Mouse (Mus musculus) stomach, embryonic 16.5 days (tissue): Measurements from ENCODE around the gene Alox5ap. TPM values are rescaled to one million over a fixed set of nuclear protein-coding genes. Genes with fewer than 3 reads are reported as not detected.

Source experiments
- ATAC-seq: fragments of 200-750 bp; cut with Nextera tagmentation; 2 replicates; pipeline ENCODE4 v1.8.0; 2017; ENCODE audit warnings: moderate number of reproducible peaks, moderate TSS enrichment; ENCODE audit not compliant: insufficient read depth, low FRiP score
- H3K27ac ChIP-seq: fragments of 300-500 bp; sonication (generic); 2 replicates; pipeline ENCODE4 v1.5.1; 2014; ENCODE audit warnings: low read length
- H3K27me3 ChIP-seq: fragments of 300-500 bp; sonication (generic); 2 replicates; pipeline ENCODE4 v1.6.1; 2014; ENCODE audit warnings: low read length, control low read depth, mixed read lengths; ENCODE audit not compliant: control insufficient read depth, insufficient read depth
- H3K36me3 ChIP-seq: fragments of 300-500 bp; sonication (generic); 2 replicates; pipeline ENCODE4 v1.6.1; 2014; ENCODE audit warnings: low read length; ENCODE audit not compliant: control insufficient read depth, insufficient read depth
- H3K4me1 ChIP-seq: fragments of 300-500 bp; sonication (generic); 2 replicates; pipeline ENCODE4 v1.6.1; 2014; ENCODE audit warnings: low read length, control low read depth, mixed read lengths; ENCODE audit not compliant: control insufficient read depth, insufficient read depth
- H3K4me2 ChIP-seq: fragments of 300-500 bp; sonication (generic); 2 replicates; pipeline ENCODE4 v1.6.1; 2014; ENCODE audit warnings: low read depth, low read length, mixed read lengths
- H3K4me3 ChIP-seq: fragments of 300-500 bp; sonication (generic); replicated peaks from 2 replicates; pipeline ENCODE4 v1.5.1; 2014; ENCODE audit warnings: mild to moderate bottlenecking, low read length
- H3K9ac ChIP-seq: fragments of 300-500 bp; sonication (generic); 2 replicates; pipeline ENCODE4 v1.6.1; 2014; ENCODE audit warnings: low read length
- H3K9me3 ChIP-seq: fragments of 300-500 bp; sonication (generic); replicated peaks from 2 replicates; pipeline ENCODE4 v1.6.1; 2016; ENCODE audit warnings: low read length, control low read depth; ENCODE audit not compliant: control insufficient read depth
- WGBS: fragments of 180-500 bp; shearing (Covaris S2); extraction: QIAGEN DNeasy Blood & Tissue Kit; methylation state at CpG from one replicate; pipeline ENCODE4 v1.1.7; 2014; 5-methylcytosine and 5-hydroxymethylcytosine counted together
- polyA plus RNA-seq: library from polyadenylated mRNA; unstranded; fragments of >200 nt; fragmentation: Nextera tagmentation; extraction: Ambion mirVana; gene quantifications from 2 replicates; pipeline ENCODE4 v1.2.1, GENCODE M21; 2015

Gene Alox5ap
- polyA plus RNA-seq, 1 experiment from 2014 or later: 32.8 TPM

DNA sequence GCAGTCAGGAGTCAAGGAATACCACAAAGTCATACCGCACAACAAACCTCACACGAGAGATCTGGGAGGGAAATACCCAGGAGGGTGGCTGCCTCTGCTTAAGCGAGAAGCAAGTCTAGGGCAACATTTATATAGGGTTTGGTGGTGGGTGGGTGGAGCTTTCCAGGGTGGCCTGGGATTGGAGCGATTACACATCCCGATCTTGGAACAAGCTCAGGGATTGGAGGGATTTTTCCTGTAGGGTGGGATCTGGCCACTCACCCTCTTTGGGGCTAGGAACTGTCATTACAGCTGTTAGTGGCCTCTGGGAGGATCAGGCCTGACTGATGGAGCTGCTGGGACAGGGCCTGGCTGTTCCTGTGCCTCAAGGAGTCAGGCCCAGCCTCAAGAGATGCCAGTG is 26.7 kb downstream of the Alox5ap start:
- WGBS: 87% methylated on average over 5 of the region's 5 CpGs

DNA sequence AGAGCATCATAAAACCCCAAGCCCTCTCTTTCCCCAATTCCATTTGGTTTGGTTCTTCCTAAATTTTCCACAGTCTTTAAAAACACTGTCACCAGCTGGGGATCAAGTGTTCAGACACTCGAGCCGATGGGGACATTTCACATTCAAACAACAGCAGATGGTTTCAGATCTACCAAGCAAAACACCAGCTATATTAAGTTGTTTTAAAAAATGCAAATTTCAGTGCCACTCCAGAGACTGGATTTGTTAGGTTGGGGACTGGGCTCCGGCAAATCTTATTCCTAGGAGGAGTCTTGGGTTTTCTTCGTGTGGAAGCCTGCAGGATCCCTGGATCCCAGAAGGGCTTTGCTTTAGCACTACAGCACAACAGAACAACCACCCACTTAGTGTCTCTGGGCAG is 28.5 kb downstream of the Alox5ap start:
- WGBS: 75% methylated on average over 4 of the region's 4 CpGs
- ATAC-seq: no peak
- no peak overlapping the region for H3K4me2 ChIP-seq

More for the DNA sequence above, 26.7 kb downstream of the Alox5ap start:
- H3K4me2 ChIP-seq: no peak overlapping the region
- no peak overlapping the region for H3K4me3 ChIP-seq
- H3K27ac ChIP-seq: no peak overlapping the region
- no peaks in the 10 kb centered on the region for H3K27me3 ChIP-seq
- no peak overlapping the region for H3K9ac ChIP-seq
- H3K36me3 ChIP-seq: no peaks in the 10 kb centered on the region
- H3K9me3 ChIP-seq: no peaks in the 10 kb centered on the region
- H3K4me1 ChIP-seq: no peaks in the 10 kb centered on the region
- no peak for ATAC-seq

DNA sequence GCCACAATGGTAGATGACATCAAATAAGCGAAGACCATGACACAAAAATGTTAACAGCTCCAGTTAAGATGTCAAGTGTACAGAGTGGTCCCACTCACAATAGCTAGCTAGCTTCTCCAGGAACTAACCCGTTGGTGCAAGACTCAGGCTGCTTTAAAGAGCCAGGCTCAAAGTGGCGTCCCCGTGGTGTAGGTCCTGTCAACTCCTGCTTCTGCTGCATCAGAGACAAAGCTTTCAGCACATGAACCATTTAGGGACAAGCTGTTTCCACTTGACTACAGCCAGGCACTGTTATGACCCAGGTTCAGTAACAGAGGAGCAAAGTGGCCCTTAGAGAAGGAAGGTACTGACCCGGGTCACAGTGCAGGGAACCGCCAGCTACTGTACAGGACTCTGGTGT is 32.2 kb downstream of the Alox5ap start:
- no peak for ATAC-seq
- no peaks in the 10 kb centered on the region for H3K27me3 ChIP-seq
- H3K4me2 ChIP-seq: no peak overlapping the region
- 0 out of 2 replicates have a peak, but pooled peaks cover 3% of the 10 kb centered on the region for H3K9me3 ChIP-seq
- no peaks in the 10 kb centered on the region for H3K4me1 ChIP-seq
- WGBS: 95% methylated on average over 6 of the region's 6 CpGs
- no peak overlapping the region for H3K4me3 ChIP-seq
- no peaks in the 10 kb centered on the region for H3K36me3 ChIP-seq
- no peak overlapping the region for H3K27ac ChIP-seq
- no peak overlapping the region for H3K9ac ChIP-seq

More for the DNA sequence above, 28.5 kb downstream of the Alox5ap start:
- no peaks in the 10 kb centered on the region for H3K4me1 ChIP-seq
- no peak overlapping the region for H3K9ac ChIP-seq
- no peak overlapping the region for H3K4me3 ChIP-seq
- no peaks in the 10 kb centered on the region for H3K27me3 ChIP-seq
- H3K27ac ChIP-seq: no peak overlapping the region
- H3K9me3 ChIP-seq: 0 out of 2 replicates have a peak, but pooled peaks cover 3% of the 10 kb centered on the region
- no peaks in the 10 kb centered on the region for H3K36me3 ChIP-seq

DNA sequence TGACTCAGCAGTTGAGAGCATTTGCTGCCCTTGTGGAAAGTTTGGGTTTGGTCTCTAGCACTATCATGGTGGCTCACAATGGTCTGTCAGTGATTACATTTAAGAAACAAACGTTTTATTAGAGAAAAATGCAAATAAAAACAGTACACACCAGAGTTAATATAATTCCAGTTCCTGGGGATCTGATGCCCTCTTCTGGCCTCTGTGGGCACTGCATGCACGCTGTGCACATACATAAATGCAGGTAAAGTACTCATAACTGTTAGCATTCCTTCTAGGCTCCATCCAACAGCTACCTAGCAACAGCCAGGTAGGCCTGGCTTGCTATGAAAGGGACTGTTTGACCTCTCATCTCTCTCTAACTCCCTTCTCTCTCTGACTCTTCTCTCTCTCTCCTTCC is 32.9 kb downstream of the Alox5ap start:
- Histone ChIP-seq H3K9ac (no peak overlapping the region), H3K4me3 (no peak overlapping the region), H3K4me2 (no peak overlapping the region), H3K4me1 (no peaks in the 10 kb centered on the region), H3K36me3 (no peaks in the 10 kb centered on the region), H3K27me3 (no peaks in the 10 kb centered on the region), H3K9me3 (0 out of 2 replicates have a peak, but pooled peaks cover 3% of the 10 kb centered on the region), H3K27ac (no peak overlapping the region)
- no peak for ATAC-seq
- WGBS: 64% methylated on average over 2 of the region's 2 CpGs

DNA sequence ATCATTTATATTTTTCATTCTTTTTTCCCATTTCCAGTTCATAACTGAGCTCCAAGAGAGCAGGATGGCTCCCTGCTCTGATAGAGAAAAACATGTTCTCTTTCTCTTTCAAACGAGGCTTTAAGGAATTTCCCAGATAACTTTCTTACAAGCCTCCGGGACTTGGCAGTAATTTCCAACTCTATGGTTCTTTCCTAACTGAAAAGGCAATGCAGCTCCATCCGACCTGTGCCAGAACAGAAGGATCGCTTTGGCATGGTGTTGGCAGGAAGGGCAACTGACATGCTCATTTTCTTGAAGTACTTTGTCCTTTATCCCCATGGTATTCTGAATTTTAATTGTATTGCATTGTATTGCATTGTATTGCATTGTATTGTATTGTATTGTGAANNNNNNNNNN is 33.7 kb downstream of the Alox5ap start:
- ATAC-seq: no peak
- 68% methylated on average over 4 of the region's 4 CpGs for WGBS
- no peaks in the 10 kb centered on the region for H3K36me3 ChIP-seq
- H3K27me3 ChIP-seq: no peaks in the 10 kb centered on the region
- H3K4me2 ChIP-seq: no peak overlapping the region
- H3K4me3 ChIP-seq: no peak overlapping the region
- no peak overlapping the region for H3K27ac ChIP-seq
- no peak overlapping the region for H3K9ac ChIP-seq
- 0 out of 2 replicates have a peak, but pooled peaks cover 3% of the 10 kb centered on the region for H3K9me3 ChIP-seq
- no peaks in the 10 kb centered on the region for H3K4me1 ChIP-seq

DNA sequence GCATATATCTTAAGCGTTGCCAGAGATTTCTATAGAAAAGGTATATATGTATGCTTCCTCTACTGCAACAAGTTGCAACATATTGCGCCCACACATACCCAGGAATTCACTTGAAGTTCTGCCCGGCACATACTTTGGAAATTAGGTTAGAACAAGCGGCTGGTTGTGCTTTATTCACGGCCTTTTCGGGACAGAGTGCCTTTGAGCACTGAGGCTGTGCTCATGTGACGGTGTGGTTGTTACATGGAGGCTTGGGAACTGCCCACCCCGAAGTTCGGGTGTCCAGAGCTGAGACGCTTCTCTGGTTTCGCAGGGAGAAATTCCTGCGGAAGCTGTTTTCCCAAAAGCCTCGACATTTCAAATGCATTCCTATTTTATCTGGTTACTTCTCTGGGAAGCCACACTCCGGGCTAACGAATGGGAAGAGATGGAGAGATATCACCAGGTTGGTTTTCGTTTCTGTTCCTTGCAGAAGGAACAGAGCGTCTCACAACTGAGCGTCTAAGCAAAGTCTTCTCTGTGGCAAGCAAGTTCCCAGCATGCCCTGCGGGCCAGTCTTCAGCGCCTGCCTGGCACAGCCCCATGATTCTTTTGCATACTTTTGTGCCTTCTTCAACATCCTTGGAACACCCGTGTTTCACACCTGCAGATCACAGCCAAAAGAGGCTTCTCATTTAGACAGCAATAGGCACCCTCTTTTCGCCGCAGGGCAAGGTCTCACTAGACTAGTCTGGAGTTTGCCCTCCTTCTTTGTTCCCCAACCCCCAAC is 48.5 kb downstream of the Alox5ap start:
- no peak for ATAC-seq
- no peaks in the 10 kb centered on the region for H3K27me3 ChIP-seq
- 0 out of 2 replicates have a peak, but pooled peaks cover 3% of the 10 kb centered on the region for H3K9me3 ChIP-seq
- 35% methylated on average over 23 of the region's 23 CpGs for WGBS
- peak overlapping the region; percentile 34 for H3K9ac ChIP-seq
- peak overlapping the region; percentile 38 for H3K4me2 ChIP-seq
- H3K36me3 ChIP-seq: no peaks in the 10 kb centered on the region
- H3K4me3 ChIP-seq: peak overlapping the region; percentile 27
- H3K4me1 ChIP-seq: no peaks in the 10 kb centered on the region
- H3K27ac ChIP-seq: peak overlapping the region; percentile 69

DNA sequence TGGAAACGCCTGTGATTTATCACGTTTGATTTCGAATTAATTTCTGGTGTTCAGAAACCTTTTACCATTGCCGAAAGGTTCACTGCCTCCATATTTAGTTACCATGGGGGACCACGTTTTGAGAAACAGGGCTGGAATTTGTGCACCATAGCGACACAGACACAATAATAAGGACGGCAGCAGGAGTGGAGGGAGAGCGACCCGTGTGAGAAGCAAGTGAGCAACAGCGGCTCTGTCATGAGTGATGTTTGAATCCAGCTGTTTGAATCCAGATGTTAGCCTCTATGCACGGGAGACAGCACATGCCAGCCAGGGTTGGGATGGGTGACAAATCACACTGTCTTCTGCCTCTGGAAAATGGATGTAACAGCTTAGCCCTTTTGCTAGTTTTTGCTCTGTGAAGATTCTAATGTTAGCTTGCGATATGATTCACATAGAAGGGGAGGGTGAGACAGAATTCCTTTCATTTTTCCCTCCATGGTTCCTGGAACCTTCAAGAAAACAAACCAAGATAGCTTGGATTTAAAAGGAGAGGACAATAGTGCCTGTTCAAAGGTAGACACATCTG is 50.0 kb downstream of the Alox5ap start:
- Histone ChIP-seq H3K4me2 (no peak overlapping the region), H3K4me3 (no peak overlapping the region), H3K4me1 (peaks cover under 1% of the 10 kb centered on the region; the same call in 1 of the 2 replicates), H3K27ac (no peak overlapping the region), H3K9me3 (0 out of 2 replicates have a peak, but pooled peaks cover 3% of the 10 kb centered on the region), H3K9ac (no peak overlapping the region), H3K27me3 (no peaks in the 10 kb centered on the region), H3K36me3 (no peaks in the 10 kb centered on the region)
- 59% methylated on average over 12 of the region's 12 CpGs for WGBS
- no peak for ATAC-seq

DNA sequence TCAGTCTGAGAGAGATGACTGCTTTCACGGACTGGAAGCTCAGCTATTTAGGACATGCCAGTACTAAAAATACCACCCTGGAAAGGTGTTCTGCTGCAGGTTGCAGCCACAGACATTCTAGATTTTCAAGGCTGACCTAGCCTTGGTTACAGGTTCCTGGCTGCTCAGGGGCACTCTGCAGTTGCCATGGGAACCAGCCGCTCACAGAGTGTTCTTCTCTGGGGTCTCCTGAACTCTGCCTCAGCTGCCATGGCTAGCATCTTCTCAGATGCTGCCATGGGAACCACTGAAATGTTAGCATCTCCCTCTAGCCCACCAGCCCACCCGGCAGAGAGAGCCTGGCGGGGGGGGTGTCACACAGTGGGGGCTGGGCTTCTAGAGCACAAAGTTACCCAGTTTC is 52.4 kb downstream of the Alox5ap start:
- no peak for ATAC-seq
- Histone ChIP-seq H3K4me1 (peaks cover 19% of the 10 kb centered on the region), H3K4me2 (no peak overlapping the region), H3K4me3 (no peak overlapping the region), H3K9me3 (0 out of 2 replicates have a peak, but pooled peaks cover 3% of the 10 kb centered on the region), H3K27ac (no peak overlapping the region), H3K9ac (no peak overlapping the region), H3K36me3 (no peaks in the 10 kb centered on the region), H3K27me3 (no peaks in the 10 kb centered on the region)
- 24% methylated on average over 4 of the region's 4 CpGs for WGBS

DNA sequence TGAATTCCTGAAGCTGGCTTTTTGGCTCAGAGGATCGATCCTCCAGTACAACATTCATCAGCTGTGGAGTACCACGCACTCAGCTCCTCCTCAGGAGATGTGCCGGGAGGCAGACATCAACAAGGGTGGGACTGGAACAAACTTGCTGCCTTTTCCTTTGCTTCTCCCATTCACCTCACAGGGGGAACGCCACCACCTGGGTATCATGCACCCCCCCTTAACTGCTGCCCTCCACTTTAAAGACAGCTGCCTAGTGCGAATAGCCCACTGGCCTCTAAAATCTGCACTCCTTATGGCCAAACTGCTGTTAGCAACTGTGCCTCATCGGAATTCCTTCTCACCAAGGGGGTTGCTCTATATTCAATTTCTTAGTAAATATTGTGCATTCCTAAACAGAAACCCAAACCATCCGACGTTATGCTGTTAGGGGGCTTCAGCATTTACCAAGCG is 55.3 kb downstream of the Alox5ap start:
- 29% methylated on average over 9 of the region's 9 CpGs for WGBS
- Histone ChIP-seq H3K4me2 (peak overlapping the region; percentile 30; the same call in 1 of the 2 replicates), H3K9ac (peak overlapping the region; percentile 51)

More for the DNA sequence above, 55.3 kb downstream of the Alox5ap start:
- Histone ChIP-seq H3K9me3 (0 out of 2 replicates have a peak, but pooled peaks cover 3% of the 10 kb centered on the region), H3K27ac (peak overlapping the region; percentile 83), H3K4me1 (peaks cover 32% of the 10 kb centered on the region), H3K36me3 (no peaks in the 10 kb centered on the region), H3K27me3 (no peaks in the 10 kb centered on the region), H3K4me3 (no peak overlapping the region)
- no peak for ATAC-seq
